Mouse (Mus musculus): Measurements from ENCODE around the gene Rhog. TPM values are rescaled to one million over a fixed set of nuclear protein-coding genes. Genes with fewer than 3 reads are reported as not detected.
A peak's percentile ranks its signal among the peaks of the same experiment; 100 is the strongest.

Rhog gene
- polyA plus RNA-seq, 1 experiment from 2014 or later = 54.5 TPM

GRCm38 (mm10) chr7:102233059-102233458, 22.8 kb downstream of the Rhog start:
- H3K27me3 ChIP-seq (ENCODE audit: insufficient read depth, low read length) = no peaks in the 10 kb centered on the region
- H3K4me1 ChIP-seq (ENCODE audit: insufficient read depth) = no peaks in the 10 kb centered on the region; the same call in 1 of the 2 replicates
- ATAC-seq = no peak
- WGBS (ENCODE audit: insufficient replicate concordance) = 65% methylated on average over 4 of the region's 4 CpGs
- no peak overlapping the region for H3K4me2 ChIP-seq (ENCODE audit: low read depth, low read length)
- H3K9me3 ChIP-seq (ENCODE audit: low read length) = no peaks in the 10 kb centered on the region
- H3K36me3 ChIP-seq (replicated peaks; ENCODE audit: insufficient read depth, low read length) = peaks cover 27% of the 10 kb centered on the region
- H3K9ac ChIP-seq (replicated peaks) = no peak overlapping the region
- DNase-seq = no peak
- no peak for TF ChIP-seq CTCF (IDR thresholded peaks at IDR 0.05; ENCODE audit: low read depth)
- no peak for TF ChIP-seq EP300 (IDR thresholded peaks at IDR 0.05; ENCODE audit: low read depth)
- H3K4me3 ChIP-seq (ENCODE audit: low read depth, low read length) = no peak overlapping the region
- H3K27ac ChIP-seq (ENCODE audit: low read depth) = no peak overlapping the region

DNA sequence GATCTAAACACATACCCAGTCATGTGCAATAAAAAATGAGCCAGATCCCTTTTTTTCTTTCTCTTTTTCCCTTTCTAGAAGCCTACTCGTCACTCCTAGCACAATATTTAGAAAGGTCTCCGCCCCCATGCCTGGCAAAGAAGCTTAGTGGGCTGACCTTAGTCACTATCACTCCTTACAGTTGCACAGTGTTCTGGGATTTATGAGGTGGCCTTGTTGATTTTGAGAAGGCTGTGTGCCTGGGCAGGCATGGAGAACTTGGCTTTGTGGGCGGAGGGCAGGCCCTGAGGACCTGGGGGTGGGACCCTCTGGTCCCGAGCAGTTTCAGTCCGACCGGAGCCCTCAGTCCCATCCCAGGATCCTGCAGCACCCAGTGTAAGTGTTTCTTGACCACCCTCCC, 26.0 kb downstream of the Rhog start:
- H3K4me3 ChIP-seq (ENCODE audit: low read depth, low read length) = no peak overlapping the region
- H3K9me3 ChIP-seq (ENCODE audit: low read length) = no peaks in the 10 kb centered on the region
- DNase-seq = no peak
- H3K36me3 ChIP-seq (replicated peaks; ENCODE audit: insufficient read depth, low read length) = 0 out of 2 replicates have a peak, but pooled peaks cover 2% of the 10 kb centered on the region
- H3K27me3 ChIP-seq (ENCODE audit: insufficient read depth, low read length) = no peaks in the 10 kb centered on the region
- no peak overlapping the region for H3K4me2 ChIP-seq (ENCODE audit: low read depth, low read length)
- ATAC-seq = no peak
- H3K27ac ChIP-seq (ENCODE audit: low read depth) = no peak overlapping the region
- H3K4me1 ChIP-seq (ENCODE audit: insufficient read depth) = peaks cover 3% of the 10 kb centered on the region; the same call in 1 of the 2 replicates
- H3K9ac ChIP-seq (replicated peaks) = no peak overlapping the region
- TF ChIP-seq CTCF (IDR thresholded peaks at IDR 0.05; ENCODE audit: low read depth) (no peak), EP300 (IDR thresholded peaks at IDR 0.05; ENCODE audit: low read depth) (no peak)
- WGBS (ENCODE audit: insufficient replicate concordance) = 85% methylated on average over 6 of the region's 6 CpGs

- no peak for DNase-seq
- Histone ChIP-seq H3K4me3 (ENCODE audit: low read depth, low read length) (no peak overlapping the region), H3K36me3 (replicated peaks; ENCODE audit: insufficient read depth, low read length) (no peaks in the 10 kb centered on the region), H3K4me1 (ENCODE audit: insufficient read depth) (peaks cover 12% of the 10 kb centered on the region), H3K4me2 (ENCODE audit: low read depth, low read length) (no peak overlapping the region), H3K27me3 (ENCODE audit: insufficient read depth, low read length) (no peaks in the 10 kb centered on the region), H3K9ac (replicated peaks) (no peak overlapping the region), H3K9me3 (ENCODE audit: low read length) (no peaks in the 10 kb centered on the region), H3K27ac (ENCODE audit: low read depth) (no peak overlapping the region)
- TF ChIP-seq EP300 (IDR thresholded peaks at IDR 0.05; ENCODE audit: low read depth) = no peak
- no peak for TF ChIP-seq CTCF (IDR thresholded peaks at IDR 0.05; ENCODE audit: low read depth)
- ATAC-seq = no peak
- 70% methylated on average over 4 of the region's 4 CpGs for WGBS (ENCODE audit: insufficient replicate concordance)
These were observed 27.7 kb downstream of the Rhog start for GRCm38 (mm10) chr7:102228049-102228670.

DNA sequence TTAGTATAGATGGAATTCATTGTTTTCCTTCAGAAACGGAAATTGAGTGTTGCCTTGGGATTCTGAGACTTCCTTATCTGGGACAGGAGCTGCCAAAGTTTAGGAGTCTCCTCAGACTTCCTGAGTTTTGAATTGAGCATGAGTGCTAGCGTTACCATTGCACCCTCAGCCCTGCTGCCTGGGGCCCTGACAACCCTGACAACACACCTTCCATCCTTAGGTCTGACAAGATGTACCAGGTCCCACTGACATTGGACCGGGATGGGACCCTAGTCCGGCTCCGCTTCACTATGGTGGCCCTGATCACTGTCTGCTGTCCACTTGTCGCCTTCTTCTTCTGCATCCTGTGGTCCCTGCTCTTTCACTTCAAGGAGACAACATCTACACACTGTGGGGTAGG, 29.8 kb downstream of the Rhog start:
- H3K27ac ChIP-seq (ENCODE audit: low read depth) = no peak overlapping the region
- peaks cover 16% of the 10 kb centered on the region for H3K4me1 ChIP-seq (ENCODE audit: insufficient read depth)
- H3K9ac ChIP-seq (replicated peaks) = no peak overlapping the region
- no peak for TF ChIP-seq CTCF (IDR thresholded peaks at IDR 0.05; ENCODE audit: low read depth)
- no peak for TF ChIP-seq EP300 (IDR thresholded peaks at IDR 0.05; ENCODE audit: low read depth)
- ATAC-seq = no peak
- no peaks in the 10 kb centered on the region for H3K27me3 ChIP-seq (ENCODE audit: insufficient read depth, low read length)
- no peaks in the 10 kb centered on the region for H3K9me3 ChIP-seq (ENCODE audit: low read length)
- H3K36me3 ChIP-seq (replicated peaks; ENCODE audit: insufficient read depth, low read length) = no peaks in the 10 kb centered on the region
- no peak overlapping the region for H3K4me2 ChIP-seq (ENCODE audit: low read depth, low read length)
- H3K4me3 ChIP-seq (ENCODE audit: low read depth, low read length) = no peak overlapping the region
- WGBS (ENCODE audit: insufficient replicate concordance) = 90% methylated on average over 6 of the region's 6 CpGs
- no peak for DNase-seq

DNA sequence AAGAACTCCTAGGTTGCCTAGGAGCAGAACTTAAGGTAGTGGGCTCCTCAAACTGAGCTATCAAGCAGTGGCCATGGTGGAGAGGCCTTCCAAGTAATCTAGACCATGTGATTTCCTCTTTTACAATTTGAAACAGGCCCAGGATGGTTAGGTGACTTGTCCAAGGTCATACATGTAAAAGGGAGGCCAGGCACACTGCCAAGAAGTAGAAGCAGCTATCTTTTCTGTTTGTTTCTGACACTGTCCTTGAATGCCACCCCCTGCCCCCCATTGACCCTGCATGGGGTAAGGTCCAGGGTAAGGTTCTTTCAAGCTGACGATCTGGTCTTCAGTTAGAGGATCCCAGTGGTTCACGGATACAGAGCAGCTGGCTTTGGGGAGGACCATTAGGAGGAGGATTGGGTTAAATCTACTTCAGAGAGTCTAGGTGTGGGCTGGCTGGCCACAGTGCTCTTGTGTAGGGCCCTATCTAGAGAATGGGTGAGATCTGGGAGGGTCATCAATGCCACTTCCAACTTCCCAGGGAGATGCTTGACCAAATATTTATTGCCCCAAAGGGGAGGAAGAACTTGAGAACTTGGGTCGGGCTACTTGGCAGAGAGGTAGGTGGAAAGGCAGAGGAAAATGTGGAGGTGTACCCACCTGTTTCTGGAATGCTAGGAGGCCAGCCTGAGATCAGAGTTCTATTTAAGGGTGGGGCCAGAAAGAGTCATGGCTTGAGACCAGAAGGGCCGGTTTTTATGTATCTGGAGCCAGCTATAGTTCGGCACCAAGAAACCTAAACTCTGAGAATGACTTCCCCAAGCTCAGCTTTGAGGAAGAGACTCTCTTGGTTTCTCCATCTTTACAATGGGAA, 31.7 kb downstream of the Rhog start:
- 70% methylated on average over 5 of the region's 5 CpGs for WGBS (ENCODE audit: insufficient replicate concordance)
- Histone ChIP-seq H3K27me3 (ENCODE audit: insufficient read depth, low read length) (no peaks in the 10 kb centered on the region), H3K9ac (replicated peaks) (no peak overlapping the region), H3K4me1 (ENCODE audit: insufficient read depth) (peaks cover 16% of the 10 kb centered on the region), H3K9me3 (ENCODE audit: low read length) (no peaks in the 10 kb centered on the region), H3K4me3 (ENCODE audit: low read depth, low read length) (no peak overlapping the region), H3K4me2 (ENCODE audit: low read depth, low read length) (peak overlapping the region; percentile 95; the same call in 1 of the 2 replicates), H3K27ac (ENCODE audit: low read depth) (0 out of 2 replicates have a peak overlapping the region, but pooled peaks have one; percentile 19), H3K36me3 (replicated peaks; ENCODE audit: insufficient read depth, low read length) (no peaks in the 10 kb centered on the region)
- TF ChIP-seq EP300 (IDR thresholded peaks at IDR 0.05; ENCODE audit: low read depth) = no peak
- TF ChIP-seq CTCF (IDR thresholded peaks at IDR 0.05; ENCODE audit: low read depth) = no peak
- no peak for DNase-seq
- 0 out of 2 replicates have a peak, but pooled peaks have one; percentile 16 for ATAC-seq

DNA sequence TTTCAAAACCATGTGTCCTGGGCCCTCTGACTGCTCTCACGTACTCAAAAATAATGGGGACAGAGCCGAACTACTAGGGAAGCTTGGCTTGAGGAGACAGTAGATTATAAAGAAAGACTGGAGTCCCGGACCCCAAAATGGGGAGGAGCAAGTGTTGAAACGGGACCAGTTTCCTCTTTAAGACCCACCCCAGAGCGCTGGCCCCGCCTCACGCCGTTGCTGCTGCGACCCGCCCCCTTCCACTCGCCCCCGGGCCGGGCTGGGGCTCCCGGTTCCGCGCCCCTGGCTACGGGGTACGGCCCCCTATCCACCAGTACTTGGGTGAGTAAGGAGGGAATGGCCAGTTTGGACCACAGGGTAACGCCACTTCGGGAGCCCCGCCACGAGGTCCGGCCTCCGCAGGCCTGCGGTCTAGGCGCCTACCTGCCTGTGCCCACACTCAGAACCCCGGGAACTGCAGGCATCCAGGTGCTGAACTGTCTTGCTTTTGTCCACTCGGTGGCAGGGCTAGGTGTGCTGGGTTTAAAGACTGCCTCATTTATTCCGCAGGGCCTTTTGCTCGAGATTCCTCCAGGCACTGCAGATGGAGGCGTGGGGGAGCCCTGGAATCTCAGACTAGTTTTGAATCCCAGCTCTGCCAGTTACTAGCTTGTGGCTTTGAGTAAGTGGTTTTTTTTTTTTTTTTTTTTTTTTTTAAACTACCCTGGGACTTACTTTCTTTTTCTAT, 32.9 kb downstream of the Rhog start:
- Histone ChIP-seq H3K9me3 (ENCODE audit: low read length) (no peaks in the 10 kb centered on the region), H3K4me1 (ENCODE audit: insufficient read depth) (peaks cover 16% of the 10 kb centered on the region), H3K36me3 (replicated peaks; ENCODE audit: insufficient read depth, low read length) (no peaks in the 10 kb centered on the region), H3K4me3 (ENCODE audit: low read depth, low read length) (peak overlapping the region; percentile 75), H3K27me3 (ENCODE audit: insufficient read depth, low read length) (no peaks in the 10 kb centered on the region), H3K4me2 (ENCODE audit: low read depth, low read length) (peak overlapping the region; percentile 95), H3K9ac (replicated peaks) (peak overlapping the region; percentile 75), H3K27ac (ENCODE audit: low read depth) (peak overlapping the region; percentile 75)
- TF ChIP-seq CTCF (IDR thresholded peaks at IDR 0.05; ENCODE audit: low read depth) (no peak), EP300 (IDR thresholded peaks at IDR 0.05; ENCODE audit: low read depth) (no peak)
- DNase-seq (peak; percentile 74), ATAC-seq (peak; percentile 81)
- 2% methylated on average over 31 of the region's 31 CpGs for WGBS (ENCODE audit: insufficient replicate concordance)
